Mouse (Mus musculus) megakaryocyte, embryonic 14.5 days (primary cell): ENCODE results near the gene Kif22.

Source experiments
- FLI1 ChIP-seq: IDR thresholded peaks from 2 replicates; pipeline ENCODE4 v1.6.1; 2012; ENCODE audit warnings: low read length, inconsistent platforms, mixed read lengths
- GATA1 ChIP-seq: IDR thresholded peaks from 3 replicates; pipeline ENCODE4 v1.6.1; 2012; ENCODE audit warnings: mixed read lengths, low read length, inconsistent platforms, borderline replicate concordance

- TF ChIP-seq GATA1: no peak
- TF ChIP-seq FLI1: no peak
Observed at GRCm38 (mm10) chr7:127004122-127004875, 38.0 kb downstream of the Kif22 start.
